Mouse (Mus musculus) lung, postnatal 14 days (tissue): ENCODE results near the gene Mrpl20.
"Not testable (repeated sequence)": the region's sequence is repeated elsewhere in the genome, so short reads cannot be mapped to it uniquely, and the experiment has no call there.

Experiments
- DNase-seq: peaks from one replicate; pipeline ENCODE4 v3.0.0; 2021

The Mrpl20 gene

DNA sequence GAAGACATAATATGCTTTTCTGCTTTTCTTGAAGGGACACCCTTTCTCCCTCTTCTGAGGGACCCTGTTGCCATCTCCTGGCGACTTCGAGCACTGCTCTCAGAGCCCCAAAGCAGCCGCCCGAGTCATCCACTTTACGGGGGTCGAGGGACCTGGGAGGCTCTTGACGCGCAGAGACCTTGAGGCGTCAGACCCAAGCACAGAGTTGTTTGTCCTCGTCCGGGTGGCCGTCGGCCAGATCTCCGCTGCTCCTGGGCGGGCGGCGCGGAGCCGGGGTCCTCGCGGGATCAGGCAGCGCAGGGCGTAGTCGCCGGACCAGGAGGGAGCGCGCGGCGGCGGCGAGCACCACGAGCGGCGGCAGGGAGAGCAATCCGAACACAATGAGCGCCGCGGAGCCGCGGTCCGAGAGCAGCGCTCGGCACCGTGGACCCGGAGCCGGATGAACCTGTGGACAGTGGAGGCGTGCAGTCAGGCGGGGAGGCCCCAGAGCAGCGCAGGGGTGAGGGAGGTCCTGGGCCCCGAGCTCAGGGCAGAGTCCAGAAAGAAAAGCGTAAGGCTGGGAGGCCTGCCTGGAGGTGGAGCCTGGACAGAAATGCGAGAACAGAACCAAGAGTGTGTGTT lies 18.5 kb upstream of the Mrpl20 start:
- DNase-seq, result peak; percentile 80

DNA sequence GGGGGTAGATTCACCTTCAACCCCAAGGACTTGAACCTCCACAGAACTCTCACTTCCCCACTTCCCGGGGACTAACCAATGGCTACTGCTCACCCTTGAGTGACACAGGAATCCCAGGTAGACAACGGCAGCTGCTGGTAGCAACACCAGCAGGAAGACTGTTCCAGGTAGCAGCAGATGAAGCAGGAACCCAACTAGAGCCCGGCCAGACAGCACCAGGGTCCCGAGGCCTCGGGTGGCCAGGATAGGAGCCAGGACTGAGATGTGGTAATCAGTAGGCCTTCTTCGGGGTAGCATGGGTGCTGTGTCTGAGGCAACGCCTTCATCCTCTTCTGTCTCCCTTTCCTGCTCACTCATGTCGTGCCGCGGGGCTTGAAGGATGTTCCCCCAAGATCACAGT lies 17.4 kb upstream of the Mrpl20 start:
- DNase-seq, result no peak

DNA sequence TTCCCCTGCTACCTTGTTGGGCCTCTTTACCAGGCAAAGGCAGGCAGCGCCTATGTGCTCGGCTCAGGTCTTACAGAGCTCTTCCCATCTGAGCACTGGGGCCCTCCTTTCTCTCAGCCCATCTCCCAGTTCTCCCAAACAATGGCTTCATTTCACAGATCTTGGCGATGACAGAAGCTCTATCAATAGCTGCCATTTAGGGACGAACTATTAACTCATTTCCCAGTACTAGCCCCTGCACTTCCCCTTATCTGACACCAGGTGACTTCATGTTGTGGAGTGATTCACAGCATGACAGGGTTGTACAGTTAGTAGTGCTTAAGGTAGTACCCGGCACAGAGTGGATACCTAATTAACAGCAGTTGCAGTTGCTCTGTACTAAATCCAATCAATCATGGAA lies 16.9 kb upstream of the Mrpl20 start, which contains the start of gene Tmem88b:
Gene Tmem88b, minus strand, starts transcription at position 56 of the 400 bp plus-strand sequence.
- DNase-seq, result no peak

DNA sequence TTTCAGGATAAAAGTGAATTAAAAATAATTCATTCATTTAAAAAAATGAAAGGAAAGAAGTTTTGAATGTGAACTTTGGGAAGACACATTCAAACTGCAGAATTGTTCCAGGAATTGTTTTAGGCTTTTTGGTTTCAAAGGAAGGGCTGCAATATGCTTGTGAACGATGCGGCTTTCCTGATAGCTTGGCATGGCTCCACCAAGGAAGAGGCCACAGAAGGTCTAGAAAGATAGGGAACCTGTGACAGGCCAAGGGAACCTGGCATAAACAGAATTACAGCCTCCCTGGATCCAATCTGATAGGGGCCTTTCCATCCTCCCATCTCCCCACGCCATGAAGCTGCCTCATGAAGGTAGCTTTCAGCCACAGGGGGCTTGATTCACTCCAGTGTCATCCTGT lies 14.4 kb upstream of the Mrpl20 start:
- no peak for DNase-seq

DNA sequence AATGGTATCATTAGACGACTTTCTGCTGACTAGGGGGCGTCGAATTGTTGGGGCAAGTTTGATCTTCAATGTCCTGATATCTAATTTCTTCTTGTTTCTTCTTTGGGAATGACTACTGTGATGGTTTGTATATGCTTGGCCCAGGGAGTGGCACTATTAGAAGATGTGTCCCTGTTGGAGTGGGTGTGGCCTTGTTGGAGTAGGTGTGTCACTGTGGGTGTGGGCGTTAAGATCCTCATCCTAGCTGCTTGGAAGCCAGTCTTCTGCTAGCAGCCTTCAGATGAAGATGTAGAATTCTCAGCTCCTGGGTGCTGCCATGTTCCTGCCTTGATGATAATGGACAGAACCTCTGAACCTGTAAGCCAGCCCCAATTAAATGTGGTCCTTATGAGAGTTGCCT lies 13.8 kb upstream of the Mrpl20 start:
- DNase-seq, result not testable (repeated sequence)

DNA sequence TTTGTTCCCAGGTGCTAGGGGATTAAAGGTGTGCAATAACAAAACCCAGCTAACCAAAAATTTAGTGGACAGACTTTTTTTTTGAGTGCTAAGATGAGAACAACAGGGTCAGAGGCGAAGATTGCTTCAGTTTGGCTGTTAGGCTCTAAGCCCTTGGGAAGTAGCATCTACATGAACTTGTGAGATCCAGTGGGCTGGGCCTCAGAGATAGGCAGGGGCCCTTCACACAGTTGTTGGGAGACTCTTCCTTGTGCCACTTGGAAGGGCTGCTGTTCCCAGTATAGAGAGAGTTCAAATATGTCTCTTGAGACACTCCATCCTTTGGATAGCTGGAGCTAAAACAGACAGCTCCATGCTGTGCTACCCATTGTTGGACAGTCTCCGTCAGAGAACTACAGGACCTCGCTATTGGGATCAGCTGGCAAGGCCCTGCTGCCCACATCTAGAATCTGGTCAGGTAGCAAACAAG lies 12.6 kb upstream of the Mrpl20 start, which contains the start of gene Ankrd65:
Gene Ankrd65, plus strand, starts transcription at position 419 of the 469 bp plus-strand sequence.
- DNase-seq, result no peak

DNA sequence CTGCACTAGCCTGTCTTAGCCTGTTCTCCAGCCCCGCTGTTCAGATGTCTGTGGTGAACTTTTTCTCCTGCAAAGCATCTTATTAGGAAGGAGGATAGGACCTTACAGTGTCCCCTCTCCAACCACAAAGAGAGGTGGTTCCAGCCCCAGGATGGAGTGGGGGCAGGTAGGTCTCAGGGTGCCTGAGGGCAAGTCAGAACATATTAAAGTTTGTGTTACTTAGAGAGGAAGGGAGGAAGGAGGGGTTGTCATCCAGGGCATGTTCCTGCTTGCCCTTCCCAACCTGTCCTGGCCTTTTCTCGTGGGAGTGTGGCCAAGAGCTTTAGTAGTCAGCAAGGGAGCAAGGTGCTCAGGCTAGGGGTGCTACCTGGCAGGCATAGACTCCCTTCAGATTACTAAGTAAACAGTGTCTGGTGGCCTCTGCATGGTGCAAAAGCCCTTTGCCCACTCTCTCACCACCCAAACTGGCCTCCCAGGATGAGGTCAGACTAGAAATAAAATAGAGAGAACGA lies 12.0 kb upstream of the Mrpl20 start:
- no peak for DNase-seq

DNA sequence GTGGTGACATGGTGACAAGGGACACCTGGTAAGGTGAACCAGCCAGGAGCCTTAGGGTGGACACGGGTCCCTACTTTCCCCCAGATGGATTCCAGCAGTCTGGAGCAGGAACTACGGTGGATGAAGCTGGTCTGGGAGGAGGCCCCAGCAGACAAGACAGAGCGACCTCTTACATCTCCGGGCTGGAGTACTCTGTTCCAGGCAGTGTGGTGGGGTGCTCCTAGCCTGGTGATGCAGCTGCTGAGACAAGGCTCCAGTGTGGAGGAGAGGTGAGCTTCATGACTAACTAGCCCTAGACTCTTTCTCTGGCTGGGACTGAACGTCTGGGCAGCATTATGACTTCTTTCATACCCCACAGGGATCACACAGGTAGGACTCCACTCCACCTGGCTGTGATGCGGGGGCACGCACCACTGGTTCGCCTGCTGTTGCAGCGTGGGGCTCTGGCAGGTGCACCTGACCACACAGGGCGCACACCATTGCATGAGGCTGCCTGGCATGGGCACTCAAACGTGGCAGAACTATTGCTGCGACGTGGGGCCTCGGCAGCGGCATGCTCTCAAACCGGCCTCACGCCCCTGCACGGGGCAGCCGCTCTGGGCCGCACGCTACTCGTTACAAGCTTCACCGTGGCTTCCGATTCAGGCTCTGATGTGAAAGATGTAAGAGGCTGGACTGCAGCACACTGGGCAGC lies 11.3 kb upstream of the Mrpl20 start:
- no peak for DNase-seq

DNA sequence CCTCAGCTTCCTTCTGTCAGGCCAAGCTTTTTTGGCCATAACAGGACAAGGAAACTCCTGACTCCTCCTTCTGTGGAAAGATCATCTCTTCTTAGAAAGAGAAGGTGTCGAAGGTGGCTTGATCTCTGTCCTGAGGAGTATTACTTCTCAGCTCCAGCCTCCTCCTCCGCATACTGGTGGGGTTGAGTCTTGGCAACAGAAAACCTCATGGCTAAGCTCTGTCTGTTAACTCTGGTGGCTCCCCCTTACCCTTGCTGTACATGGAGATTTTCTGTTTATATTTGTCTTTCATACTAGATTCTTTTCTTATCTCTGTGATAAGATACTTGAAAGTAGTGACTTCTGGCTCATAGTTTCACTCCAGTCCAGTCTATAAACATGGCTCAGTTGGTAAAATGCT lies 8.9 kb upstream of the Mrpl20 start:
- no peak for DNase-seq

DNA sequence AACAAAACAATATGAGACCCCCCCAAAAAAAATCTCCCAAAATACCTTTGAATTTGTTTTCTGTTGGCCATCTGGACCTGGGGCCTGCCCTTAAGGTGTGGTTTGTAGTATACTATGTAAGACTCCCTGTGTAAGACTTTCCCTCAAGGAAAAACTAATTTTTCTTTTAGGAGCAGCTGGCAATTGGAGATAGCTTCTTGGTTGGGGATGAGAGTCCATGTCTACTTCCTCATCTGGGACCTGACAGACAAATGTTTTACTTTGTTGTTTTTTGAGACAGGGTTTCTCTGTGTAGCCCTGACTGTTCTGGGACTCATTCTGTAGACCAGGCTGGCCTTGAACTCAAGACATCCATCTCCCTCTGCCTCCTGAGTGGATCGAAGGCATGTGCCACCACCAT lies 603 bp upstream of the Mrpl20 start:
- DNase-seq, result no peak

DNA sequence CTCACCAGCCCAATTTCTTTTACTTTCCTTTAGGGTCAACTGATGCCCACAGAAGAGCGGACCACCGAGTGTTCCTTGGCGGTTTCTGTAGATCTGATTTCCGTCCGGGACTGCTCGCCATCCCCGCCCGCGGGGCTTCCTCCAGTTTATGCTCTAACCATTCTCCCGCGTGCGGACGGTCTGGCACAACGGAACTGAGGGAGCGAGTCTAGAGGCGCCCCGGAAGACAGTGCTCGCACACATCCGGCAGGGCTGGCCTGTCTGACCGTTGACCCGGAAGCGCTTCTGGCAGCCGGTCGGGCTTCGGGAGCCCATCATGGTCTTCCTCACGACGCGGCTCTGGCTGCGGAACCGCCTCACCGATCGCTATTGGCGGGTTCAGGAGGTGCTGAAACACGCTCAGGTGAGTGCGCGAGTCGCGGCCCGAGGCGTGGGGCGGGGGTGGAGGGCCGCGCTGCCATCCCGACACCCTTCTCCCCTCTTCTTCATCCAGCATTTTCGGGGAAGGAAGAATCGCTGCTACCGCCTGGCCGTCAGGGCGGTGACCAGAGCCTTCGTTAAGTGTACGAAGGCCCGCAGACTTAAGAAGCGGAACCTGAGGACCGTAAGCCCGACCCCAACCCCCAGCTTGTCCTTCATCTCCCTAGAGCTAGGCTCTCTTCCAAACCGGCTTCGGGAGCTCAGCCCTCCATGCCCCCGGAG lies 813 bp downstream of the Mrpl20 start:
- DNase-seq, result peak; percentile 97

DNA sequence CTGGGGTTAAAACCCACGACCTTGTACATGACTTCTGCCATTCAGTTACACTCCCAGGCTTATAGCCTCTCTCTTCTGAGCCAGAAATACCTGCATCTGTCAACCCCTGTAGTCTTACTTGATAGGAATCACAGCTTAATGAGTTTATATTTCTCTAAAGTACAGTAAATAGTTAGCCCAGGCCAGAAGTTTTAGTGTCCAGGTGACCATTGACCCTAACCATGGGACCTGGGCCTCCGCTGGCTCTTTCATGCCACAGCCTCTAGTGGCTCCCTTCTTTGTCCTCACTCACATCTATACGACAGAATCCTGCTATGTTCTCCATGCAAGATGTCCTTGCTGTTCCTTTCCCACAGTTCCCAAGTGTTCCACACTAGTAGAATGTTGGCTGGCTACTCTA lies 5.2 kb downstream of the Mrpl20 start:
- DNase-seq, result no peak

DNA sequence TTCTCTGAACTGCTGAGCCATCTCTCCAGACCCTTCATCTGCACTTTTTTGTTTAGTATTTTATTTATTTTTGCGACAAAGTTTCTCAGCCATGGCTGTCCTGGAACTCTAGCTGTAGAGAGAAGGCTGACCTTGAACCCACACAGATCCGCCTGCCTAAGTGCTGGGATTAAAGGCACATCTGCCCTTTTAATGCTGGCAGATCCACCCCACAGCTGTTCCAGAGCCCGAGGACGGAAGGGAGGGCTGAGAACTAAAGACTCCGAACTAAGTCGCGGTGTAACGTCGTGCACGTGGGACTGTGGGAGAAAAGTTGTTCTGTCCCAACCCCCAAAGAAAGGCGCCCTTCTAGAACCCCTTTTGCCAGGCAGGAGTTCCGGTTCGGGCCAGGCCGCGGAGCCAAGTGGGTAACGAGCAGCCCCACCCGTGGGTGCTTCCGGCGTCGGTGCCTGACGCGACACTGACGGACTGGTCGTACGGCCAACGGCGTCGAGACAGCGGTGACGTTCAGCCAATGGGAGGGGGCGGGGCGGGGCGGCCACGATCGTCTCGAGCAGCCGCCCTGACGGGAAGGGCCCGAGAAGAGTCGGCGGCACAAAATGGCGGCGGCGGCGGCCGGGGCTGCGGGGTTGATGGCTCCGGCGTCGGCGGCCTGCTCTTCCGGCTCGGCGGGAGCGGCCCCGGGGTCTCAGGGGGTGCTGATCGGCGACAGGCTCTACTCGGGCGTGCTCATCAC lies 9.4 kb downstream of the Mrpl20 start, which contains the start of gene Ccnl2:
Gene Ccnl2, plus strand, starts transcription at position 561 of the 736 bp plus-strand sequence.
- DNase-seq, result peak; percentile 93

DNA sequence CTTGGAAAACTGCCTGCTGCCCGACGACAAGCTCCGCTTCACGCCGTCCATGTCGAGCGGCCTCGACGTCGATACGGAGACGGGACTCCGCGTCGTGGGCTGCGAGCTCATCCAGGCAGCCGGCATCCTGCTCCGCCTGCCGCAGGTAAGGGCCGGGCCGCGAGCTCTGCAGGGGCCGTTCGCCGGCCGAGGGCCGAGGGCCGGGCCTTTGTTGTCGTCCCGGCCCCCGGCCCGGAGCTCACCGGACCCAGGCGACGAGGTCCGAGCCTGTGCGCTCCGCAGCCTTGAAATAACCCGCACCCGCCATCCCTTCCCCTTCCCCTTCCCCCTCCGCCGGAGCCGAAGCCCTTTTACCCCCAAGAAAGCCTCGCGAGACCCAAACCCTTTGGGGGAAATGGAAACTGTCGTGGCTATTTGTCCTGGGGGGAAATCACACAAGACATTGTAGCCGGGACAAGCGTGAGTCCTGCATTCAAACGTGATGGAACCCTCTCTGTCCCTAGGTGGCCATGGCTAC lies 10.0 kb downstream of the Mrpl20 start:
- DNase-seq, result peak; percentile 30

DNA sequence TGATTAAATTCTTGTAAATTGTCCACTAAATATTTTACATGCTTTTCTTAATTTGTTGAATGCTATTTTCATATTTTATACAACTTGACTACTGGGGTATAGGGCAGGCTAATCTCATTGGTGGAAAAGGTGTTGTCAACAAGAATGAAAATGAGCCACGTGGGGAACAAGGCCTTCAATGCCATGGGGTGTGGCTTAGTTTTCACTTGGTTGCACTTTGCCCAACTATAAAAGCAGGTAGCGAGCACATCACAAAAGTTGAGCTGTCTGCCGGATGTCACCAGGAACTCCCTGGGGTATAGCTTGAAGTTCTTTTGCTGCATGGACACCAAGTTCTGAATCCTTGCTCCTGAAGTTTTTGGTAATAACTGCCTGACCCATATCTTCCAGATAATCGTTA lies 14.9 kb downstream of the Mrpl20 start:
- DNase-seq, result no peak

DNA sequence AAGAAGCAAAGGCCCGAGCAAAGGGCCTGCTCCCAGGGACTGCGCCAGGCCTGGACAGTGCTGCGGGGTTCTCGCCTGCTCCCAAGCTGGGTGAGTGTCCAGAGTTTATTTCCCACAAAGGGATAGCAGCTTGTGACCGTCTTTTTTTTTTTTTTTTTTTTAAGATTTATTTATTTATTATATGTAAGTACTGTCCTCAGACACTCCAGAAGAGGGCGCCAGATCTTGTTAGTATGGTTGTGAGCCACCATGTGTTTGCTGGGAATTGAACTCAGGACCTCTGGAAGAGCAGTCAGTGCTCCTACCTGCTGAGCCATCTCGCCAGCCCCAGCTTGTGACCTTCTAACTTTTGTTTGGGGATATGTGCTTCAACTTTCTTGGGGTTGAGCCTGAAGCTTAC lies 18.3 kb downstream of the Mrpl20 start:
- peak; percentile 33 for DNase-seq

DNA sequence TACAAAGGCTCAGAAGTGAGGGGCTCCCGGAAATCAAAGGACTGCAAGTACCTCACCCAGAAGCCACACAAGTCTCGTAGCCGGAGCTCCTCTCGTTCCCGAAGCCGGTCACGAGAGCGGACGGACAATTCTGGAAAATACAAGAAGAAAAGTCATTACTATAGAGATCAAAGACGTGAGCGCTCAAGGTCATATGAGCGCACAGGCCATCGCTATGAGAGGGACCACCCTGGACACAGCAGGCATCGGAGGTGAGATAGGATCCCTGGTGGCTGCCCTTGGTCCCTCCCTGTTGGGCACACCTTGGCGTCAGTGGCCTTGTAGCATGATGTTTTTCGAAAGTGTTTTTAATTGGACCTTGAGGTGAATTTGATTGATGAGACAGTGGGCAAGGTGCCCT lies 20.8 kb downstream of the Mrpl20 start:
- DNase-seq, result no peak

DNA sequence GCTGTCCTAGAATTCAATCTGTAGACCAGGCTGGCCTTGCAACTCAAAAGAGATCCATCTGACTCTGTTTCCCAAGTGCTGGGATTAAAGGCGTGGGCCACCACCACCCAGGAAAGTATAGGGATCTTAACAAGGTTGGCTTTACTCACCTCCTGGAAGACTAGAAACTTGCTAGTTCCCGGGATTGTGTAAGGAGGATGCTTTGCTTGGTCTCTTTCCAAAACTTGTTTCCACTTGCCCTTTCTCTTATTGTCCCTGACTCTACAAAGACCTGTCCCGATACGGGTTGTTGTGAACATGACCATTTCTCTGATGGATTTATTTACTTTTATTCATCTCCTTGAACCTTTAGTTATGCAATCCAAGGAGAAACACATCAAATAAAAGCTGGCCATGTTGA lies 27.2 kb downstream of the Mrpl20 start:
- DNase-seq, result no peak

DNA sequence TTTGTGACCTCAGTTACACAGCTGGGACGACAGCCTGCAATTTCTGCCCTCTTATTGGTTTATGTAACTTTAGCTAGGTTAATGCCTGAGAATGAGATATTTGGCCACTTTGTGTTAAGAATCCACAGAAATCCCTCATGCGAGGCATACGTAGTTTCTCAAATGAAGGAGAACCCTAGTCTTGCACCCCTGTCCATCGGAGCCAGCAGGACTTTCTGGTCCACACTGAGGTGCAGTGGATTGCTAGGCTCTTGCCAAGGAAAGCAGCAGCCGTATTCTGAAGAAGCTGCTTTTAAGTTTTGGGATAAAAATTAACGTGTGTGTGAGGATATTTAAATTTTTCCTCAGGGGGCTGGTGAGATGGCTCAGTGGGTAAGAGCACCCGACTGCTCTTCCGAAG lies 27.9 kb downstream of the Mrpl20 start:
- DNase-seq, result no peak

DNA sequence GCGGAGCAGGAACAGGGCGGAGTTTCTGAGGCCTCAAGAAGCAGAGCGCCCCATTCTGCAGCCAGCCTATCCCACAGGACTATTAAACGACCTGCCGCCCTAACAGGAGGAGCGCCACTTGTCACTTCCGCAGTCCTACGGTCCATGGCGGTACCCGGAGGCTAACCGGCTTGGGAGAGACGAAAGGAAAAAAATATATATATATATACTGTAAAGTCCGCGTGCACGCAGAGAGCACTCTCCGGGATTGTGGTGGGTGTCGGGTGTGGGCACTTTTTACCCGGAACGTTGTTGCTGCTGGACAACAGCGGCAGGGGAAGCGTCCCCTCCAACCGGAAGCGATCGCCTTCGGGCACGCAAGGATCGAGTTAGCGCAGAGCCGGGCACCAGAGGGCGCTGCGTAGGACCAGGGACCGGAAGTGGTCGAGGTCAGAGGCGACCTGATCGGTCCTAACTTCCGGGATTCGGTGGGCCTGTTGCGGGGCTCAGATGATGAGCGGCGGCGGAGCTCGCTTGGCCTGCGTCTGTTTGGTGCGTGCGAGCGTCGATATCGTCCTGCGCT lies 28.6 kb downstream of the Mrpl20 start, which contains the start of gene Aurkaip1:
Gene Aurkaip1, plus strand, starts transcription at position 68 of the 562 bp plus-strand sequence.
- DNase-seq, result peak; percentile 97

DNA sequence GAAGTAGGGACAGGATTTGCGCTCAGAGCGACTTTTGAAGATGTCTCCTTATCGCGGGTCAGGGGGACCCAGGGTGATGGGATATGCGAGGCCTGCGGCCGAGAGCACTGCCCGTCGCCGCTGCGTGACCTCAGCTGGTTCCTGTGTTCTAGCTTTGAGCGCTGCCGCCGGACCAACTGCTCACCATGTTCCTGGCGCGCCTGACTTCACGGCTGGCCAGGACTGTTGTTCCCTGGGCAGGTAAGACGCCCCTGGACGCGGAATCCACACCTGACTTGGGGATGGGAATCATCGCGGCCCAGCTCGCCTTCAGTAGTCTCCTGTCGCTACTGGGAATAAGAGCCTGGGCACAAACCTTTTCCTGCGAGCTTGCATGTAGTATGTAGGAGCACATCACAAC lies 29.2 kb downstream of the Mrpl20 start:
- DNase-seq, result no peak

DNA sequence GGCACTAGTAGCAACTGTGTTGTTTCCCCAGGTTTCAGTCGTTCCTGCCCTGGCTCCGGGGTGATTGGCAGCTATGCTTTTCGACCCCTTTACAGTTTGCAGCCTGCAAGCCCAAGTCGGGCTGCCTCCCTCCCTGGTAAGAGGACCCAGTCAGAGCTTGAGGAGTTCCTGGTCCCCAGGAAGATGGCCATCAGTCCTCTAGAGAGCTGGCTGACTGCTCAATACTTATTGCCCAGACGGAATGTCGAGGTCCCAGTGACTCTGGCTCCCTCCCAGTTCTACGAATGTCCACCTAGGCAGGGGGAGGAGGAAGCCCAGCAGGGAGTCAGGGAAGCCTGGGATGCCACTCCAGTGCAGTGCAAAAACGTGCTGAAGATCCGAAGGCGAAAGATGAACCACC lies 29.6 kb downstream of the Mrpl20 start:
- no peak for DNase-seq
